Mouse (Mus musculus) stomach, embryonic 14.5 days (tissue): ENCODE measurements around the gene Pde4d. TPM values are rescaled to one million over a fixed set of nuclear protein-coding genes. Genes with fewer than 3 reads are reported as not detected.

Experiments
- ATAC-seq: fragments of 200-750 bp; cut with Nextera tagmentation; 2 replicates; pipeline ENCODE4 v1.8.0; 2017; ENCODE audit warnings: low read depth, moderate TSS enrichment; ENCODE audit not compliant: insufficient number of reproducible peaks, insufficient read depth, low FRiP score
- H3K27ac ChIP-seq: fragments of 300-500 bp; sonication (generic); 2 replicates; pipeline ENCODE4 v1.5.1; 2014; ENCODE audit warnings: mild to moderate bottlenecking, low read length, moderate library complexity, mixed read lengths
- H3K27me3 ChIP-seq: fragments of 300-500 bp; sonication (generic); 2 replicates; pipeline ENCODE4 v1.6.1; 2014; ENCODE audit warnings: low read length, control low read depth, mixed read lengths; ENCODE audit not compliant: control insufficient read depth, insufficient read depth
- H3K36me3 ChIP-seq: fragments of 300-500 bp; sonication (generic); 2 replicates; pipeline ENCODE4 v1.6.1; 2014; ENCODE audit warnings: mild to moderate bottlenecking, control low read depth, low read length, moderate library complexity, mixed read lengths; ENCODE audit not compliant: control insufficient read depth, insufficient read depth
- H3K4me1 ChIP-seq: fragments of 300-500 bp; sonication (generic); 2 replicates; pipeline ENCODE4 v1.6.1; 2014; ENCODE audit warnings: low read length, control low read depth, mixed read lengths; ENCODE audit not compliant: control insufficient read depth, insufficient read depth
- H3K4me2 ChIP-seq: fragments of 300-500 bp; sonication (generic); replicated peaks from 2 replicates; pipeline ENCODE4 v1.6.1; 2014; ENCODE audit warnings: low read depth, low read length, control low read depth
- H3K4me3 ChIP-seq: fragments of 300-500 bp; sonication (generic); 2 replicates; pipeline ENCODE4 v1.5.1; 2014; ENCODE audit warnings: low read depth, low read length, control low read depth
- H3K9ac ChIP-seq: fragments of 300-500 bp; sonication (generic); replicated peaks from 2 replicates; pipeline ENCODE4 v1.6.1; 2014; ENCODE audit warnings: low read depth, mild to moderate bottlenecking, control low read depth, low read length, moderate library complexity, mixed read lengths
- H3K9me3 ChIP-seq: fragments of 300-500 bp; sonication (generic); 2 replicates; pipeline ENCODE4 v1.6.1; 2016; ENCODE audit warnings: low read depth, low read length, control low read depth; ENCODE audit not compliant: control insufficient read depth
- WGBS: fragments of 180-500 bp; shearing (Covaris S2); extraction: QIAGEN DNeasy Blood & Tissue Kit; methylation state at CpG from one replicate; pipeline ENCODE4 v1.1.7; 2014; 5-methylcytosine and 5-hydroxymethylcytosine counted together
- polyA plus RNA-seq: library from polyadenylated mRNA; unstranded; fragments of >200 nt; fragmentation: Nextera tagmentation; extraction: Ambion mirVana; gene quantifications from 2 replicates; pipeline ENCODE4 v1.2.1, GENCODE M21; 2014

The Pde4d gene
- polyA plus RNA-seq, 1 experiment from 2014 or later: 29.3 TPM

GRCm38 (mm10) chr13:109548263-109548662 is 1098.5 kb downstream of the Pde4d start:
- Histone ChIP-seq H3K36me3 (no peaks in the 10 kb centered on the region), H3K4me3 (no peak overlapping the region), H3K27me3 (no peaks in the 10 kb centered on the region), H3K27ac (no peak overlapping the region), H3K4me1 (no peaks in the 10 kb centered on the region), H3K9ac (no peak overlapping the region), H3K9me3 (no peaks in the 10 kb centered on the region), H3K4me2 (no peak overlapping the region)
- 71% methylated on average over 5 of the region's 5 CpGs for WGBS
- no peak for ATAC-seq

DNA sequence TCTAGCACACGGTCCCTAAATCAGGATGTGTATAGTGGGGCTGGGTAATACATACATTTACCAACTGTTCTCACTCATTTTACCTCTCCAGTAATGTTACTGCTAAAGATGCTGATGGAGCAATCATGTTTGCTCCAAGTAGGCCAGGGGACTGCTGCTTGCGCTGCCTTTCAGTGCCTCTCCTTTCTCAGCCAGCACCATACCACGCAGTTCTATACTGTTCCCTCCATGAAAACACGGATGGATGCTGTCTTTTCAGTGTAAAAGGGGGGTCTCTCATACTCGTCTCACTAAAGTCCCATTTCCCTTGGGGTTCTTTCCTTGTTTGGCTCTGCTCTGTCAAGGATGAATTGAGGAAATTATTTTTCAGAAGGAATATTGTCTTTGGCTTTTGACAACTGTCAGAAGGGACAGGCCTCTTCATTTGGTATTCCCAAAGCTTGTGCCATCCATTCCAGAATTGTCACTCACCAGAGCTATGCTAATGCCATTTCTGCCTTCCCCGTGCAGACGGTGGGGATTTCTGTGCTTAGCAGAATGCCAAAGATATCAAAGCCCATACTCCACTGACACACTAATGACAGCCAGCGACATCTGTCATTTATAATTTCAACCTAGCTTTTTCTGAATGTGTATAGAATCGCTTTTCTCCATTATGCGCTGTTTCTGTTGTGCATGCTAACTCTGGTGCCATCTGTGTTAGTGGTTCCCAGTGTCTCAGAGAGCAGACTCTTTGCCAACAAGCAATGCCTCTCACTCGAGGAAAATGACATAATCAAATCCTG is 1099.2 kb downstream of the Pde4d start:
- H3K9me3 ChIP-seq: no peaks in the 10 kb centered on the region
- H3K27me3 ChIP-seq: no peaks in the 10 kb centered on the region
- 83% methylated on average over 11 of the region's 11 CpGs for WGBS
- H3K4me2 ChIP-seq: no peak overlapping the region
- no peak overlapping the region for H3K9ac ChIP-seq
- H3K4me3 ChIP-seq: no peak overlapping the region
- ATAC-seq: no peak
- H3K27ac ChIP-seq: no peak overlapping the region
- no peaks in the 10 kb centered on the region for H3K4me1 ChIP-seq
- H3K36me3 ChIP-seq: no peaks in the 10 kb centered on the region

- Histone ChIP-seq H3K4me3 (no peak overlapping the region), H3K4me1 (no peaks in the 10 kb centered on the region), H3K27me3 (no peaks in the 10 kb centered on the region), H3K4me2 (no peak overlapping the region), H3K9me3 (no peaks in the 10 kb centered on the region), H3K27ac (no peak overlapping the region), H3K36me3 (no peaks in the 10 kb centered on the region), H3K9ac (no peak overlapping the region)
- no peak for ATAC-seq
- WGBS: 77% methylated on average over 3 of the region's 3 CpGs
Measured at GRCm38 (mm10) chr13:109551836-109552235, 1102.1 kb downstream of the Pde4d start.

DNA sequence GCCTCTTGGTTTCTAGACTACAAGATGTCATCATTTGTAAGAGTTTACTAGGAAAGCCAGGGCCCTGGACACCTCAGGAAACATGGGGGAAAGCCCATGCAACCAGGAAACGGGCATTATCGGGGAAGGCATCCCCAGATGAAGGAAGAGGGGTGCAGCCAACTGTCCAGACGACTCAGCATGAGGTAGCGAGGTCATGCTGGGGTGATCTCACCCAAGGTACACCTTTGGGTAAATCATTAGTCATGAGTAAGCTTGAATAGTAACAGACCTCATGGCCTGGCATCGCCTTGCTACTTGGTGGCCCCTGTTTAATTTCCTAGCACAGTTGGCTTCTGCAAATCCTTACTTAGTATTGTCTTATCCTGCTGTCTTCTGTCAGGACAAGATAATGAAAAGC is 1105.8 kb downstream of the Pde4d start:
- Histone ChIP-seq H3K27ac (no peak overlapping the region), H3K27me3 (no peaks in the 10 kb centered on the region), H3K4me2 (no peak overlapping the region), H3K9me3 (no peaks in the 10 kb centered on the region), H3K36me3 (no peaks in the 10 kb centered on the region), H3K4me3 (no peak overlapping the region), H3K9ac (no peak overlapping the region), H3K4me1 (no peaks in the 10 kb centered on the region)
- no peak for ATAC-seq
- 77% methylated on average over 5 of the region's 5 CpGs for whole genome bisulfite sequencing

DNA sequence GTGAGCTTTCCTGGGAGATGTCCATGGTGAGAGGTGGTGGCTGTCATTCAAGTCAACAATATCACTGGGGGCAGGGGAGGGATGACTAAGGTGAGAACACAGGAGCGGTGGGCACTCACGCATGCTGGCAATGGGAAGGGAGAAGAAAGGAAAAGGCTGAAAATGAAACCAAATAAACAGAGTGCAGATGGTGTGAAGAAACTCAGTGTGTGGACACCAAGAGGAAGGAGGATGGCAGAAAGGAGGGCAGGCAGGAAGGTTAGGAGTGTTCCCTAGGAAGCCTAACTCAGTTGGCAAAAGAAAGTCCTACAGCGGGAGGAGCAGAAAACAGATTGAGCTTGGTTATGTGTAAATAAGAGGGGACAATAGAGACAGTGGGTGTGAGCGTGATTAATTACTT is 1107.1 kb downstream of the Pde4d start:
- Histone ChIP-seq H3K27ac (no peak overlapping the region), H3K4me3 (no peak overlapping the region), H3K36me3 (no peaks in the 10 kb centered on the region), H3K9ac (no peak overlapping the region), H3K4me1 (no peaks in the 10 kb centered on the region), H3K27me3 (no peaks in the 10 kb centered on the region), H3K4me2 (no peak overlapping the region), H3K9me3 (no peaks in the 10 kb centered on the region)
- no peak for ATAC-seq
- WGBS: 84% methylated on average over 4 of the region's 4 CpGs

DNA sequence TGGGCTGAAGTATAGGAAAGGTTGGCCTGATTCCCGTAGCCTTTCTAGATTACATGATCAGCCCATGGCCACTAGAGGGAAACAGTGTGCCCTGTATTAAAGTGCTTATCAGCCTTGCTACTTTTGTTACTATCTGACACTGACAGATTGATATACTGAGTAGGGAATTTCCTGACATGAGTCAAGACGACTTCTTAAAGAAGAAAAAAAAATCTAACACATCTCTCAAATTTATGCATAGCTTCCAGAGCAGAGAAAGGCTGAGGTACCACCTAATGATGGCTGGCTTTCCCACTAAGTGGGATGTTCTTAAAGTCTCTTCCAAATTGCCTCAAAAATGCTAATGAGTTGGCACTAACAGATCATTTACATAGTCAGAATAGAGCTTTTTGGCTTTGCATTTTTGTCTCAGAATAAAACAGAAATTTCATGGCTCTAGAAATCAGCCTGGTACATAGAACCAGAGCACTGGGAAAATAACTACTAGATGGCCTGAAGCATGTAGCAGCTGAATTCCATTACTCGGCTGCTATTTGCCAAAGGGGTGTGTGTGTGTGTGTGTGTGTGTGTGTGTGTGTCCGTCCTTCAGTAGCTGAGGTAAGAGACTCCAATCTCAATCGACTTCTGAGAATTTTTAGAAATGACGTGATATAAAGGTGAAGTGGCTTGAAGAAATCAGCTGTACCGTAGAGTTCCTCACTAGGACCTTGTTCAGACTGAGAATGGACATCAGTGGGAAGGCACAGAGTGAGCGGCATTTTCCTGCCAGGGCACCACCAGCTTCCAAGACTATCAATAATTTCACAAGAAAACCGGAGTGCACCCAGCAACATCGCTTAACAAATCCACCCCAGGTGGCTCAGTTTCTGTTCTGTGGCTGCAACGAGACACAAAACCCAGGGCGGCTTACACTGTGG is 1108.9 kb downstream of the Pde4d start:
- ATAC-seq: no peak
- WGBS: 71% methylated on average over 12 of the region's 12 CpGs

GRCm38 (mm10) chr13:109560261-109560660 is 1110.5 kb downstream of the Pde4d start:
- Histone ChIP-seq H3K4me2 (no peak overlapping the region), H3K9me3 (no peaks in the 10 kb centered on the region), H3K9ac (no peak overlapping the region), H3K4me1 (no peaks in the 10 kb centered on the region), H3K36me3 (no peaks in the 10 kb centered on the region), H3K27ac (no peak overlapping the region), H3K27me3 (no peaks in the 10 kb centered on the region), H3K4me3 (no peak overlapping the region)
- ATAC-seq: no peak
- 79% methylated on average over 4 of the region's 4 CpGs for WGBS

More for the DNA sequence above, 1108.9 kb downstream of the Pde4d start:
- Histone ChIP-seq H3K4me2 (no peak overlapping the region), H3K4me3 (no peak overlapping the region), H3K9me3 (no peaks in the 10 kb centered on the region), H3K4me1 (no peaks in the 10 kb centered on the region), H3K27me3 (no peaks in the 10 kb centered on the region), H3K36me3 (no peaks in the 10 kb centered on the region), H3K27ac (no peak overlapping the region), H3K9ac (no peak overlapping the region)

DNA sequence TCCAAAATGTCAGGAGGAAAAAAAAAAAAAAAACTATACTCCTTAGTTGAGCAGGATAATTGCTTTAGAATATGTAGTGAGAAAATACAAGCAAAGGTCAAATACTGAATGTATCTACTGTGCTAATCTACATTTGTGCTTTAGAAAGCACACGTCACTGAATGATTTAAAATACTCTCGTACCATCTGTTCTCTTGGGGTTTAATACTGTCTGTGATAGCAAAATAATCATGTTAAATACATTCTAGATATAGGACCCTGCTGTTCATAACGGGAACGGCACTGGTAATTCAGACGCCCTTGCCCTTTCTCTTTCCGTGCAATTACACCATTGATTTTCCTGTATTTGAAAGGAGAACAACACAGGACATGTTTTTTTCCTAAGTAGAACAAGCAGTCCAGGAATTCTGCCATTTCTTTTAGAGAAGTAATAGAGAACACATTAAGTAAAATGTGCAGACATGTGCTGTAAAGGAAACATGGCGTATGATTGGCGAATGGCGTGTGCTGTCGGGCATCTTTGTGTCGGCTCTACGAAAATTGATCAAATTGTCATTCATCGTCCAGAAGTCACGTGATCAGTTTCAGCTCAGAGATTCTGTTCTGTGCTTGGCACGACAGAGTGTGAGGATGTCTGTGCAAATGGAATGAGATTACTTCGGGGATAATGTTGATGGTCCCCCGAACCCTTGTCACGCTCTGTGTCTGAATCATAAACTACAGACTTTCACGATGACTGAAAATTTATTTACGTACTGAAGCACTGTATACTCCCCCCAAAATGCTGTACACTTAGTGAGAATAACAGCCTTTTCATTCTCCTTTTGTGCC is 1119.1 kb downstream of the Pde4d start:
- no peaks in the 10 kb centered on the region for H3K4me1 ChIP-seq
- no peaks in the 10 kb centered on the region for H3K27me3 ChIP-seq
- H3K9me3 ChIP-seq: no peaks in the 10 kb centered on the region
- ATAC-seq: no peak
- H3K4me3 ChIP-seq: no peak overlapping the region
- H3K9ac ChIP-seq: no peak overlapping the region
- H3K36me3 ChIP-seq: no peaks in the 10 kb centered on the region
- no peak overlapping the region for H3K27ac ChIP-seq
- WGBS: 89% methylated on average over 20 of the region's 20 CpGs
- no peak overlapping the region for H3K4me2 ChIP-seq
